Mouse (Mus musculus): ENCODE results near the gene Zfp382.
A peak's percentile ranks its signal among the peaks of the same experiment; 100 is the strongest.
"Not testable (repeated sequence)": the region's sequence is repeated elsewhere in the genome, so short reads cannot be mapped to it uniquely, and the experiment has no call there.

Zfp382 gene

GRCm38 (mm10) chr7:30121308-30122187 is at the start of gene Zfp382:
Gene Zfp382 (plus strand): TSS chr7:30121942.
- DNase-seq = peak; percentile 93

- peak; percentile 85 for DNase-seq
Measured at GRCm38 (mm10) chr7:30072146-30073028, 49.4 kb upstream of the Zfp382 start, which contains the start of gene Zfp82. Gene Zfp82 (minus strand): TSS chr7:30072900.

GRCm38 (mm10) chr7:30086524-30086923 is 35.2 kb upstream of the Zfp382 start:
- DNase-seq = peak; percentile 41

GRCm38 (mm10) chr7:30089405-30089804 is 32.3 kb upstream of the Zfp382 start:
- no peak for DNase-seq

- DNase-seq = peak; percentile 96
Measured at GRCm38 (mm10) chr7:30090092-30090969, 31.4 kb upstream of the Zfp382 start, which contains the start of the genes Gm26920 and Zfp566. Gene Gm26920 (minus strand): TSS chr7:30090410. Gene Zfp566 (minus strand): TSS chr7:30090527.

GRCm38 (mm10) chr7:30090970-30091585 is 30.7 kb upstream of the Zfp382 start:
- no peak for DNase-seq

- DNase-seq = no peak
Measured at GRCm38 (mm10) chr7:30092666-30093065, 29.1 kb upstream of the Zfp382 start.

- DNase-seq = no peak
Measured at GRCm38 (mm10) chr7:30093918-30094415, 27.8 kb upstream of the Zfp382 start.

- DNase-seq = peak; percentile 89
Measured at GRCm38 (mm10) chr7:30094646-30095429, 26.9 kb upstream of the Zfp382 start, which contains the start of gene Zfp260. Gene Zfp260 (plus strand): TSS chr7:30094777.

- DNase-seq = no peak
Measured at GRCm38 (mm10) chr7:30095551-30096125, 26.1 kb upstream of the Zfp382 start.

GRCm38 (mm10) chr7:30099297-30099696 is 22.4 kb upstream of the Zfp382 start:
- peak; percentile 80 for DNase-seq

GRCm38 (mm10) chr7:30116076-30116475 is 5.7 kb upstream of the Zfp382 start:
- no peak for DNase-seq

- not testable (repeated sequence) for DNase-seq
Measured at GRCm38 (mm10) chr7:30117935-30118334, 3.8 kb upstream of the Zfp382 start.

GRCm38 (mm10) chr7:30122188-30122530 is 417 bp downstream of the Zfp382 start:
- no peak for DNase-seq

- DNase-seq = no peak
Measured at GRCm38 (mm10) chr7:30129900-30130299, 8.2 kb downstream of the Zfp382 start.

GRCm38 (mm10) chr7:30132396-30132795 is 10.7 kb downstream of the Zfp382 start:
- DNase-seq = no peak

- DNase-seq = no peak
Measured at GRCm38 (mm10) chr7:30136826-30137225, 15.1 kb downstream of the Zfp382 start.

- no peak for DNase-seq
Measured at GRCm38 (mm10) chr7:30143170-30143554, 21.4 kb downstream of the Zfp382 start.

- DNase-seq = peak; percentile 77
Measured at GRCm38 (mm10) chr7:30143555-30144209, 21.9 kb downstream of the Zfp382 start.

- DNase-seq = no peak
Measured at GRCm38 (mm10) chr7:30147011-30147410, 25.3 kb downstream of the Zfp382 start.
